Mouse (Mus musculus) hindbrain, embryonic 16.5 days (tissue): ENCODE results near the gene Btk. TPM values are rescaled to one million over a fixed set of nuclear protein-coding genes. Genes with fewer than 3 reads are reported as not detected.

ENCODE experiments used
- ATAC-seq: fragments of 200-750 bp; cut with Nextera tagmentation; 2 replicates; pipeline ENCODE4 v1.8.0; 2017; ENCODE audit warnings: moderate TSS enrichment, moderate library complexity
- H3K27ac ChIP-seq: fragments of 300-500 bp; sonication (generic); 2 replicates; pipeline ENCODE4 v1.5.1; 2014; ENCODE audit warnings: low read depth, mild to moderate bottlenecking, control low read depth, low read length, moderate library complexity
- H3K27me3 ChIP-seq: fragments of 300-500 bp; sonication (generic); replicated peaks from 2 replicates; pipeline ENCODE4 v1.6.1; 2014; ENCODE audit warnings: low read length; ENCODE audit not compliant: control insufficient read depth, insufficient read depth
- H3K36me3 ChIP-seq: fragments of 300-500 bp; sonication (generic); 2 replicates; pipeline ENCODE4 v1.6.1; 2014; ENCODE audit warnings: mild to moderate bottlenecking, low read length, moderate library complexity, mixed read lengths; ENCODE audit not compliant: control insufficient read depth, insufficient read depth
- H3K4me1 ChIP-seq: fragments of 300-500 bp; sonication (generic); 2 replicates; pipeline ENCODE4 v1.6.1; 2014; ENCODE audit warnings: low read depth, low read length; ENCODE audit not compliant: control insufficient read depth, insufficient read depth
- H3K4me2 ChIP-seq: fragments of 300-500 bp; sonication (generic); 2 replicates; pipeline ENCODE4 v1.6.1; 2014; ENCODE audit warnings: mild to moderate bottlenecking, low read length, control low read depth, moderate library complexity
- H3K4me3 ChIP-seq: fragments of 300-500 bp; sonication (generic); 2 replicates; pipeline ENCODE4 v1.5.1; 2014; ENCODE audit warnings: mild to moderate bottlenecking, low read length, control low read depth, moderate library complexity
- H3K9ac ChIP-seq: fragments of 300-500 bp; sonication (generic); 2 replicates; pipeline ENCODE4 v1.6.1; 2014; ENCODE audit warnings: low read depth, mild to moderate bottlenecking, control low read depth, low read length, moderate library complexity
- H3K9me3 ChIP-seq: fragments of 300-500 bp; sonication (generic); 2 replicates; pipeline ENCODE4 v1.6.1; 2014; ENCODE audit warnings: mild to moderate bottlenecking, low read length, moderate library complexity; ENCODE audit not compliant: control insufficient read depth
- WGBS: fragments of 180-500 bp; shearing (Covaris S2); extraction: QIAGEN DNeasy Blood & Tissue Kit; methylation state at CpG from one replicate; pipeline ENCODE4 v1.1.7; 2014; 5-methylcytosine and 5-hydroxymethylcytosine counted together
- polyA plus RNA-seq: library from polyadenylated mRNA; unstranded; fragments of >200 nt; fragmentation: Nextera tagmentation; extraction: Ambion mirVana; gene quantifications from 2 replicates; pipeline ENCODE4 v1.2.1, GENCODE M21; 2015

Gene Btk
- polyA plus RNA-seq, 1 experiment from 2014 or later, result 0.48 TPM

DNA sequence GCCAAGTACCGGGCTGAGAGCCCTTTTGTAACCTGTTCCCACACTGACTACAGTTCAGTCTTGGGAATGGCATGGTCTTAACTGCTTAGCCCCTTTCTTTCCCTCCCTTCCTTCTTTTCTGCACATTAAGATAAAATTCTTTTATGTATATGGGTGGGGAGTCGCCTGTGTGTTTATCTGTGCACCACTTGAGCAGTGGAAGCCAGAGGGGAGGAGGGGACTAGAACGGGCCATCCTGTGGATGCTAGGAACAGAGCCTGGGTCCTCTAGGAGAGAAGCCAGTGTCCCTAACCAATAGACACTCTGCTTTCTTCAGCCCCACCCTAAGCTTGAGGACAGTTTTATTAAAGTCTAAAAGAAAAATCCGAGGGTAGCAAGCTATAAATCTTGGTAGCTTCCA is 27.6 kb upstream of the Btk start:
- Histone ChIP-seq H3K4me1 (no peaks in the 10 kb centered on the region), H3K36me3 (no peaks in the 10 kb centered on the region), H3K27ac (no peak overlapping the region), H3K4me3 (no peak overlapping the region), H3K27me3 (no peaks in the 10 kb centered on the region), H3K9ac (no peak overlapping the region), H3K4me2 (no peak overlapping the region), H3K9me3 (no peaks in the 10 kb centered on the region)
- 91% methylated on average over 4 of the region's 4 CpGs for WGBS
- no peak for ATAC-seq

DNA sequence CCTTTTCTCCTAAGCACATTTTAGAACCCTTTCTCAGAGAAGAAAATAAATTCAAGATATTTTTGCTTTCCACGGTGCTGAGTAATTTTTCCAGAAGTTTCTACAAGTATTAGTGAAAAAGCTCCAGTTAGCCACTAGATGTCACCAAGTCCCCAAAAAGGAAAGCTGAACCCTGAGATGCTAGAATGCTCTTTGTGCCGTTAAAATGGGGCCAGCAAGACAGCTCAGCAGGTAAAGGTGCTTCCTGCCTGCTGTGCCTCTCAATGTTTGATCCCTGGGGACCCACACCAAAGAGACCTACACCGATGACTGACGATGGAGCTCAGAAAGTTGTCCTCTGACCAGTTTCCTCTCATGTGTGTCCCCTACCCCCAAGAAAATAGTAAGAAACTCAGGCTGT is 26.1 kb upstream of the Btk start:
- WGBS, result 31% methylated on average over 4 of the region's 4 CpGs

DNA sequence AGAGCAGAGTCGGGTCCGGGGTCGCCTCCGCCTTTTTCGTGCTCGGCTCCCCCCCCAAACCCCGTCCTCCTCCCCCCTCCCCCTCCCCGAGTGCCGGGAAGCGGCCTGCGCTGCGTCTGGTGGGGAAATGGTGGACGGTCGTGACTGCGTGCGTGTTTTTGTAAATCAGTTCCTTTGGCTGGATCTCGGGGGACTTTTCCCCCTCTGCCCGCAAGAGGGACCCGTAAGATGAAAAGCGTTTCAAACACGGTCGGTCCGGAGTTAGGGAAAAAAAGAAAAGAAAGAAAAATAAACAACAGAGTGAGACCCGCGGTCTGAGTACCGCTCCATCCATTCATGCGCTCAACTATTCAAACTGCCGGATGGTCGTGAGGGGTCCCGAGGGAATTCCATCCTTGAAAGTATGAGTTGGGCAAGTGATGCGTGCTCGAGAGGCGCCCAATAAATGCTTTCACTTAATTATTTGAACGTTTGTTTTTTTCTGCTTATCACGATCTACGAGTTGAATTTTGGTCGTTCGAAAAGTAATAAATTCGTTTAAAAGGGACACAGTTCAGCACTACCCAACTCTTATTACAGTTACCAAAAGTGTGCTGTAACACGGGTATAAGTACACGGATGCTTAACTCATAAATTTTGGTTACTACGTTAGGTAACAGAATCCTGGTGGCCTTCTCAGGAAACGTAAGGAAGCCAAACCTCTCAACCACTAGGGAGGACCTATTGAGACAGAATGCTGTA is 18.2 kb upstream of the Btk start:
- Histone ChIP-seq H3K4me1 (no peaks in the 10 kb centered on the region), H3K9ac (peak overlapping the region; percentile 62), H3K4me2 (peak overlapping the region; percentile 59), H3K36me3 (no peaks in the 10 kb centered on the region), H3K9me3 (no peaks in the 10 kb centered on the region), H3K4me3 (peak overlapping the region; percentile 53), H3K27me3 (no peaks in the 10 kb centered on the region), H3K27ac (peak overlapping the region; percentile 93)
- 23% methylated on average over 37 of the region's 43 CpGs for WGBS
- ATAC-seq, result peak; percentile 87

More for the DNA sequence above, 26.1 kb upstream of the Btk start:
- H3K4me3 ChIP-seq, result no peak overlapping the region
- no peaks in the 10 kb centered on the region for H3K36me3 ChIP-seq
- H3K27ac ChIP-seq, result no peak overlapping the region
- ATAC-seq, result no peak
- no peaks in the 10 kb centered on the region for H3K27me3 ChIP-seq
- no peaks in the 10 kb centered on the region for H3K4me1 ChIP-seq
- no peak overlapping the region for H3K9ac ChIP-seq
- no peak overlapping the region for H3K4me2 ChIP-seq
- no peaks in the 10 kb centered on the region for H3K9me3 ChIP-seq

DNA sequence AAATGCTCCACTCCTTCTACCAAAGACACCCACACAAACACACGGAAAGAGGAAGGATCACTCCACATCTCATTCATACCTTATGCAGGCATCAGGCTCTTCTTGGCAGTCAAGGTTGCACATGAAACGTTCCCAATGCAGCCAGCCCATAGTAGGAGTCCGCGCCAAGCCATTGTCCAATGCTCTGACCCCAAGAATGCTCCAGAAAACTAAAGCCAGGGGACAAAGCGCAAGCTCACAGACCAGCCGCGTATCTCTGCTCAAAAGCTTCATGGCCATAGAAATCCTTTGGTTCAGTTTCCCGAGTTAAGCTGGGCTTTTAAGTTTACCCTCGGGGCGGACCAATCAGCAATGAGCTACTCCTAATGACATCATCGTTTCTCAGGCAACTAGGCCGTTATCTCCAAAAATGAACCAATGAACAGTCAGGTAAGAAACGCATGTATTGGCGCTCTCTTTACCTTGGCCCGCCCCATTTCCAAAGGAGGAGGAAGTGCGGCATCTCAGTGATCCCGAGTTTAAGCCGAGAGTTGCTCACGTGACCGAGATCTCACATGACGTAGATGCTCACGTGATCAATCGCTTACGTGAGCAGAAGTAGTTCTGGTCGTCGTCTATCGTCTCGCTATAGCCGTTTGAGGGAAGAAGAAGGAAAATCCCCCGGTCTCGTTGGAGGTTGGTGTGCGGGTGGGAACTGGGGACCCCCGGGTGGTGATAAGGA is 17.4 kb upstream of the Btk start, which contains the start of the genes Gla and Hnrnph2:
Gene Gla (minus strand): TSS at position 467 of the 721 bp plus-strand sequence.
Gene Hnrnph2 (plus strand): TSS at position 521 of the 721 bp plus-strand sequence.
- no peaks in the 10 kb centered on the region for H3K27me3 ChIP-seq
- H3K36me3 ChIP-seq, result no peaks in the 10 kb centered on the region
- H3K27ac ChIP-seq, result peak within 1 kb of the TSS; percentile 93
- H3K4me2 ChIP-seq, result peak within 1 kb of the TSS; percentile 59
- WGBS, result 18% methylated on average over 33 of the region's 33 CpGs
- H3K9ac ChIP-seq, result peak within 1 kb of the TSS; percentile 62
- H3K4me3 ChIP-seq, result peak within 1 kb of the TSS; percentile 53
- H3K4me1 ChIP-seq, result no peaks in the 10 kb centered on the region
- ATAC-seq, result peak; percentile 98
- H3K9me3 ChIP-seq, result no peaks in the 10 kb centered on the region

DNA sequence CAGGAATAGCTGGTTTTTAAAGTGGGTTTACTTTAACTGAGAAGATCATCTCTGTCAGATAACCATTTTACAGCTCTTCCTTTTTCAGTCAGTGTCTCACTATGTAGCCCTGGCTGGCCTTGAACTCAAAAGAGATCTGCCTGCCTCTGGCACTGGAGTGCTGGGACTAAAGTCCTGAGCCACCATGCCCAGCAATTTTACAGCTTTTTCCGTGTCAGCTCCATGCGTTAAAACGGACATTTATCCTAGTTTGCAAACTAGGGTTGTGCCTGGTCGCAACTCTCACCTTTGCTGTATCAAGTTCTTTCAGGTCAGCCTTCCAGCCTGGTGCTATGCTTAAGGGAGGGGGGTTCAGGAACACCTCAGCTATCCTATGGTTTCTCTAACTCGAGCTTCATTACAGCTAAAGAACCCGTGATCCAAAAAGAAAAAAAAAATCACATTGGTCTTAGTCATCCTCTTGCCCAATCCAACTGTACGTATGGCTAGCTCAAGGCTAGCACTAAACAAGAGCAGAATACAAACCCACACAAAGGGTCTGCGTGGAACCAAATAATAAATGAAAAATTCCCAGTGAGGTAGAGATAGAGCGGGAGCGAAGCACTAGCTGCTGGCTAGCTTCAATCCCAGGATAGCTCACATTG is 16.7 kb upstream of the Btk start:
- H3K27ac ChIP-seq, result peak overlapping the region; percentile 67
- H3K27me3 ChIP-seq, result no peaks in the 10 kb centered on the region
- no peaks in the 10 kb centered on the region for H3K9me3 ChIP-seq
- H3K36me3 ChIP-seq, result no peaks in the 10 kb centered on the region
- ATAC-seq, result no peak
- WGBS, result 32% methylated on average over 10 of the region's 10 CpGs
- peak overlapping the region; percentile 53 for H3K9ac ChIP-seq
- peak overlapping the region; percentile 52 for H3K4me2 ChIP-seq
- H3K4me3 ChIP-seq, result peak overlapping the region; percentile 53
- no peaks in the 10 kb centered on the region for H3K4me1 ChIP-seq

DNA sequence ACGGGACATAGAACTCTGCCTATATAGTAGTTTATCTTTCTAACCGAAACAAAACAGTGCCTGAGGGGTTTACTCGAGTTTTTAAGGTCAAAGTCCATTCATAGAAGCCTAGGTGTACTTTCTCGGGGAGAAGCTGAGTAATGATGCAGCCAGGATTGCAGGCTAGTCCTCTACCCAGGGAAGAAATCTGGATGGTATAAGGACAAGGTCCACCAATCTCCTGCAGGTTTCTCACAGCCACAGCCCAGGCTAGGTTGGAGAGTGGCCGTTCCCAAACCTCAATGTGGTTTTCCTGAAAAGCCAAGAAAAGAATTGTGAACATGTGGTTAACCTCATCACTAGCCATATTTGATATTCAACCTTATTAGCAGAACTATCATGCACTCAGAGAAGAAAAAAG is 6.5 kb upstream of the Btk start:
- H3K36me3 ChIP-seq, result peaks cover 5% of the 10 kb centered on the region; the same call in 1 of the 2 replicates
- no peak overlapping the region for H3K4me2 ChIP-seq
- no peak overlapping the region for H3K4me3 ChIP-seq
- no peak overlapping the region for H3K27ac ChIP-seq
- no peaks in the 10 kb centered on the region for H3K27me3 ChIP-seq
- no peaks in the 10 kb centered on the region for H3K9me3 ChIP-seq
- no peak overlapping the region for H3K9ac ChIP-seq
- WGBS, result 77% methylated on average over 5 of the region's 5 CpGs
- H3K4me1 ChIP-seq, result peaks cover 6% of the 10 kb centered on the region
- ATAC-seq, result no peak

DNA sequence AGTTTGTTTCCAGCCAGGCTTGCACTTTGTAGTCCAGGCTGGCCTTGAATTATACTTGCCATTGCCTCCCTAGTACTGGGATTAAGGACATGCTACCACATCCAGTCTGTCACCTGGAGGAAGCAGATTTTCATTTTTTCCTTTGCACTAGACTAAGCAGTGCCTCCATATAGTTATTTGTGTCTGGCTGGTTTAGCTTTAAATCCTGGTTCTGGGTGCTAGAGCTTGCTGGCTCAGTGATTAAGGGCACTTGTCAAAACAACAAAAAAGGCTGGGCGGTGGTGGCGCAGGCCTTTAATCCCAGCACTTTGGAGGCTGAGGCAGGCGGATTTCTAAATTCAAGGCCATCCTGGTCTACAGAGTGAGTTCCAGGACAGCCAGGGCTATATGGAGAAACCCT is 5.6 kb upstream of the Btk start:
- Histone ChIP-seq H3K27ac (no peak overlapping the region), H3K9ac (no peak overlapping the region), H3K4me1 (peaks cover 6% of the 10 kb centered on the region), H3K4me3 (no peak overlapping the region), H3K4me2 (no peak overlapping the region), H3K9me3 (no peaks in the 10 kb centered on the region), H3K27me3 (no peaks in the 10 kb centered on the region), H3K36me3 (peaks cover 5% of the 10 kb centered on the region; the same call in 1 of the 2 replicates)
- ATAC-seq, result no peak
- WGBS, result 91% methylated on average over 3 of the region's 3 CpGs

DNA sequence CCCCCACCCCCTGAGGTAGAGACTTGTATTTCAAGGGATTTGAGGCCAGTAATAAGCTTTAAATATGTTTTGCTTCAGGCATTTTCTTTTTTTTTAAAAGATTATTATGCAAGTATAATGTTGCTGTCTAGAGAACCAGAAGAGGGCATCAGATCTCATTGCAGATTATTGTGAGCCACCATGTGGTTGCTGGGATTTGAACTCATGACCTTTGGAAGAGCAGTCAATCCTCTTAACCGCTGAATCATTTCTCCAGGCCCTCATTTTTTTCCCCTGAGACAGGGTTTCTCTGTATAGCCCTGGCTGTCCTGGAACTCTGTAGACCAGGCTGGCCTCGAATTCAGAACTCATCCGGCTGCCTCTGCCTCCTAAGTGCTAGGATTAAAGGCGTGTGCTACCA is 4.9 kb upstream of the Btk start:
- Histone ChIP-seq H3K27ac (no peak overlapping the region), H3K4me1 (peaks cover 6% of the 10 kb centered on the region), H3K36me3 (peaks cover 5% of the 10 kb centered on the region; the same call in 1 of the 2 replicates), H3K4me2 (no peak overlapping the region), H3K9me3 (no peaks in the 10 kb centered on the region), H3K27me3 (no peaks in the 10 kb centered on the region), H3K4me3 (no peak overlapping the region), H3K9ac (no peak overlapping the region)
- ATAC-seq, result no peak
- 79% methylated on average over 4 of the region's 4 CpGs for WGBS

DNA sequence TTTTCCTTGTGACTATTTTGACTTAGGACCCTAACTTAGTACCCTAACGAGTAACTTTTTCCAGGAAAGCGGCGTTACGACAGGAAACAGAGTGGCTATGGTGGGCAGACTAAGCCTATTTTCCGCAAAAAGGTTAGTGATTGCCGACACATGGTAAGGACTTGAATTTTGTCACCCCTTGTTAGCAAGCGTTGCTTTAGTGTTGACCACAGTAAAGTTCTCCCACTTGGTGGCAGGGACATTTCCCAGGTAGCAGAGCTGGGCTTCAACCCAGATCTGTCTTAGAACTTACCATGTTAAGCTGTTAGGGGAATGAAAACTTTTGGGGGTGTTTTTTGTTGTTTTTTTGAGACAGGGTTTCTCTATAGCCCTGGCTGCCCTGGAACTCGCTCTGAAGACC is 3.1 kb upstream of the Btk start:
- no peak overlapping the region for H3K27ac ChIP-seq
- H3K4me1 ChIP-seq, result peaks cover 6% of the 10 kb centered on the region
- WGBS, result 41% methylated on average over 8 of the region's 8 CpGs

More for the DNA sequence above, 3.1 kb upstream of the Btk start:
- ATAC-seq, result no peak
- peaks cover 5% of the 10 kb centered on the region; the same call in 1 of the 2 replicates for H3K36me3 ChIP-seq
- no peaks in the 10 kb centered on the region for H3K9me3 ChIP-seq
- peak overlapping the region; percentile 48 for H3K4me3 ChIP-seq
- H3K9ac ChIP-seq, result peak overlapping the region; percentile 65
- peak overlapping the region; percentile 66 for H3K4me2 ChIP-seq
- H3K27me3 ChIP-seq, result no peaks in the 10 kb centered on the region
